Mouse (Mus musculus): Measurements from ENCODE around the gene 2210017I01Rik.

Gene 2210017I01Rik

GRCm38 (mm10) chr3:92565418-92565817 lies 41.9 kb downstream of the 2210017I01Rik start:
- DNase-seq (ENCODE audit: low read depth, low spot score), result no peak
